Mouse (Mus musculus) spleen, embryonic (tissue): ENCODE results near the gene Hist2h2ac.

Experiments used
- CTCF ChIA-PET: fragments of 350-600 bp; sonication (Branson Sonifier 250); formaldehyde crosslinking; loops from one replicate; lab custom pipeline; 2022; lab: Charles Lee

The Hist2h2ac gene

GRCm38 (mm10) chr3:96230910-96231757, 10.5 kb upstream of the Hist2h2ac start:
- CTCF ChIA-PET, result no interaction called here

GRCm38 (mm10) chr3:96230404-96230803, 9.7 kb upstream of the Hist2h2ac start:
- CTCF ChIA-PET, result no interaction called here

DNA sequence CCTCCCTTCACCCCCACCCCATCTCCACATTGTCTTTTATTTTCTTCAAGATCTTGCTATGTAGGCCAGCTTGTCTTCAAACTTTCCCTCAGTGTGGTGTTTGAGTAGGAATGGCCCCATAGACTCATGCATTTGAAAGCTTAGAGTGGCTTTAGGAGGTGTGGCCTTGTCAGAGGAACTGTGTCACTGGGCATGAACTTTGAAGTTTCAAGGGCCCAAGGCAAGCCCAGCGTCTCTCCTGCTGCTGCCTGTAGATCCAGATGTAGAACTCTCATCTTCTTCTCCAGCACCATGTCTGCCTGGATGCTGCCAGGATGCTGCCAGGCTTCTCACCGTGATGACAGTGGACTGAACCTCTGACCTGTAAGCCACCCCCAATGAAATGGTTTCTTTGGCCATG, 8.1 kb upstream of the Hist2h2ac start:
- CTCF ChIA-PET, result no interaction called here

GRCm38 (mm10) chr3:96226695-96227648, 6.3 kb upstream of the Hist2h2ac start:
- CTCF ChIA-PET, result no interaction called here

DNA sequence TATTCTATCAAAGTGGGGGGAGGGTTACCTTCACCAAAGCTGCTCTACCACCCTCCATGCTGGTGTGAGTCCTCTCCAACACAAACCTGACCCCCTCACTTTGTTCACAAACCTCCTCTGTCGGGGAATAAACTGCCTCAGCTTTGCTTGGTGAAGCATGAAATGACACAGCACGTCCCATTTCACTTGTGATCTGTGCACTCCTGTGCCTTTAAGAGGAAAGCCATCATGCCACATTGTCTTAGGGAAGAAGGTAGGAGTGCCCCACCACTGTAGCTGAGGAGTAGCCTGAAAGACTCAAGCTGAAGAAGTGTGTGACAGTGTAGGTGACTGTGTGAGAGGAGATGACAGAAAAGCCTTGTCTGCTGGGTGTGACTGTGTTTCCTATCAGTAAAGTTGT, 4.7 kb upstream of the Hist2h2ac start:
- CTCF ChIA-PET, result no interaction called here

- CTCF ChIA-PET, result interaction anchor here (0.8 to 1.0 kb wide), 2 partner anchors 11 to 272 kb away, joined by 4 to 6 read pairs; no protein-coding TSS in a partner anchor
Measured at GRCm38 (mm10) chr3:96222774-96223173, 2.1 kb upstream of the Hist2h2ac start.

DNA sequence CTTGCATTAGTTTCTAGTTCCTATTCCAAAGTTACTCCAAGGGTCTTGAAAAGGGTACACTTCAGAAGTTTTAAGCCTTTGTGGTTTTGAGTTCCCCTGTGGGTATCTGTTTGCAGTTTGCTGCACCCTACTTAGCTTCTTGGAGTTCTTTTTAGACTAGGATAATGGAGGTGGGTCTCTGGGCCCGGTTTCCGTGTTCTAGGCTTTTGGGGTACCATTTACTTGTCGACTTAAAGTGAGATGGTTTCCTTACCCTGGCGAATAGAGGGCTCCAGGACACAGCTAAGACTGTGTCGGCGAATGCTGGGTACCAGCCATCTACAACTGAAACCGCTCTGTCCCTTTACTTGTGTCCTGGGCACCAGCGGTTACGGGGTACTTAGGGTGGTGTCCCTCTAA, 959 bp upstream of the Hist2h2ac start:
- CTCF ChIA-PET, result no interaction called here

GRCm38 (mm10) chr3:96220131-96220764, 432 bp downstream of the Hist2h2ac start:
- CTCF ChIA-PET, result interaction anchor here (0.5 kb wide), 1 partner anchor 23 kb away, joined by 9 read pairs; no protein-coding TSS in a partner anchor

- CTCF ChIA-PET, result interaction anchor here (0.5 kb wide), 1 partner anchor 23 kb away, joined by 9 read pairs; no protein-coding TSS in a partner anchor
Measured at GRCm38 (mm10) chr3:96219661-96220130, 984 bp downstream of the Hist2h2ac start, which contains the start of the genes Bola1 and Hist2h2ab. TSS of gene Bola1 (minus strand) at chr3:96219709. TSS of gene Hist2h2ab (plus strand) at chr3:96219865.

- CTCF ChIA-PET, result interaction anchor here (0.6 to 1.3 kb wide), 3 partner anchors 20 to 129 kb away, joined by 3 read pairs; no protein-coding TSS in a partner anchor
Measured at GRCm38 (mm10) chr3:96219191-96219641, 1.5 kb downstream of the Hist2h2ac start.

DNA sequence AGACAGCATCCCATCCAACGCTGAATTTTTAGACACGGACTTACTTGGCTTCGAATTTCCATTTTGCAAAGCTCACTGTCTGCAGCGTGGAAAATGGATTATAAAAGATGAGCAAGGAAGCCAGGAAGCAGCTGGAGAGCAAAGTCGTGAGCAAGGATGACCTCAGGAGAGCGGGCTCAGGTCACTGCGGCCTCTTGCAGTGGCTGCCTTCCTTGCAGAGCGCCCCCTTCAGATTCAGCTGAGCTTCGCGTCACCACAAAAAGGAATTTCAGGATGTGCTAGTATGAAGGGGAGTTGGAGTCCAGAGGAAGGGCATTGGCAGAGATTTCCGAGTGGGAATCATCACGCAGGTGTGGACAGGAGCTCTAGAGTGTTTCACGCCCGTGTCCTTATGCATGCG, 11.4 kb downstream of the Hist2h2ac start:
- CTCF ChIA-PET, result interaction anchor here (0.6 kb wide), 1 partner anchor 63 kb away, joined by 9 read pairs; no protein-coding TSS in a partner anchor

GRCm38 (mm10) chr3:96207819-96208218, 12.9 kb downstream of the Hist2h2ac start:
- CTCF ChIA-PET, result no interaction called here

DNA sequence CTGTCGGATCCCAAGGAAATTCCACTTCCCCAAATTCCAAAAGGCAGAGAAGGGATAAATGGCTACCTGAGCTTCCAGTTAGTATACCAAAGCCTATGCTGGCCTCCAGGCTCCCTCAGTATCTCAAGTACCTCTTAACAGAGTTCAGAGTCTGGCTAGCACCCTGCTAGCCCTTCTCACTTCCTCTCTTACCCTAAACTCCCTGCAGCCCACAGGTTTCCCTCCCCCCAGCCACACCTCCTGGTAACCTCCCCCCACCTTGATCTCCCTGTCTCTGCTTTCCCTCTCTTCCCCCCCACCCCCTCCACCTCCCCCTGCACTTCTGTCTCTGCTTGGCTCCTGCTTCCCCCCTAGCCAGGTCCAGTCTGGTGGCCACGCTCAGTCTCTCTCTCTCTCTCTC, 20.9 kb downstream of the Hist2h2ac start:
- CTCF ChIA-PET, result interaction anchor here (1.1 kb wide), 1 partner anchor 19 kb away, joined by 3 read pairs; no protein-coding TSS in a partner anchor

DNA sequence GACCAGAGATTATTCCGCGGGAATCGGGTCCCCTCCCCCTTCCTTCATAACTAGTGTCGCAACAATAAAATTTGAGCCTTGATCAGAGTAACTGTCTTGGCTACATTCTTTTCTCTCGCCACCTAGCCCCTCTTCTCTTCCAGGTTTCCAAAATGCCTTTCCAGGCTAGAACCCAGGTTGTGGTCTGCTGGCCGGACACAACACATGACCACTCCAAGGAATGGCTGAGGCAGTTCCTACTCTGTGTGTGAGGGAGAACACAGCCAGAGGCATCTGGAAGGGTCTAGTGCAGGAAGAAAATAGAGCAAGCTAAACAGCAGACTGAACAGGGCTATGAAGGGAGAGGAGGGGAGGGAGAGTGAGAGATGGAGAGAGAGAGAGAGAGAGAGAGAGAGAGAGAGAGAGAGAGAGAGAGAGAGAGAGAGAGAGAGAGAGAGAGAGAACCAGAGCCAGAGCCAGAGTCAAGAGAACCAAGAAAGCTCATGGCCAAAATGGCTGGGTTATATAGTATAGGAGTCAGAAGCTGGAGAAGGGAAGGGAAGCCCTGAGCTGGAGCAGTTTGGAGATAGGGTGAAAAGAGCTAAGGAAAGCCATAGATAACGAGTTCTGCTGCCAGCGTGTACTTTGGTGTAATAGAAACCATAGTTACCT, 22.0 kb downstream of the Hist2h2ac start:
- CTCF ChIA-PET, result interaction anchor here (0.5 to 1.1 kb wide), 3 partner anchors 20 to 363 kb away, joined by 3 to 4 read pairs (median 3); no protein-coding TSS in a partner anchor

GRCm38 (mm10) chr3:96198181-96198580, 22.5 kb downstream of the Hist2h2ac start:
- CTCF ChIA-PET, result interaction anchor here (0.5 to 0.7 kb wide), 3 partner anchors 43 to 364 kb away, joined by 3 to 4 read pairs (median 4); no protein-coding TSS in a partner anchor

DNA sequence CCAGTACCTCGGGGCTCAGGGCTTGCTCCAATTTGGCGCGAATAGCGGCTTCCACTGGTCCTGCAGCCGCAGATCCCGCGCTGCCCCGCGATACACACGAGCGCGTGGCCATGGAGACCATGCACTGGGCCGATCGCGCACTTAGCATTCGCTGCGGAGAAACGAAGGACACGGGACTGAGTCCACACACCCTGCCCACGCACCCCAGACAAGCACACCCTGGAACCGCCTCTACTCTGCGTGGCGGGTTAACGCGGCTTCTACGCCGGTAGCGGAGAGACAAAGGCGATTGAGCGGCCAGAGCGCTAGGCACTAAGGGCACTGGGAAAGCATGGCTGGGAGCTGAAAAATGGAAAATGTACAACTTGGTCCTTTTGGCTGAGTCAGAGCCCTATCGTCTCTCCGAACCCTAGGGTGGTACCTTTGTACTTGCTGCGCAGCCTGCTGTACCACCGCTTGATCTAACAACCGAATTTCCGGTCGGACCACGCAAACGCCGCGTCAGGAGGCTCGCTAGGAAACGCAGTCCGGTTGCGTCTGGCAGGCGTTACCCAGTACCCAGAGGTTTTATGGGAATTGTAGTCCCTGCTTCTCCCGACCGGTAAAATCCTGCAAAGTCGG, 23.4 kb downstream of the Hist2h2ac start:
- CTCF ChIA-PET, result interaction anchor here (0.5 to 1.1 kb wide), 4 partner anchors 10 to 215 kb away, joined by 3 to 4 read pairs (median 4); no protein-coding TSS in a partner anchor

- CTCF ChIA-PET, result interaction anchor here (0.5 to 1.1 kb wide), 4 partner anchors 9 to 57 kb away, joined by 3 to 4 read pairs (median 4); no protein-coding TSS in a partner anchor
Measured at GRCm38 (mm10) chr3:96196437-96197128, 24.1 kb downstream of the Hist2h2ac start.

DNA sequence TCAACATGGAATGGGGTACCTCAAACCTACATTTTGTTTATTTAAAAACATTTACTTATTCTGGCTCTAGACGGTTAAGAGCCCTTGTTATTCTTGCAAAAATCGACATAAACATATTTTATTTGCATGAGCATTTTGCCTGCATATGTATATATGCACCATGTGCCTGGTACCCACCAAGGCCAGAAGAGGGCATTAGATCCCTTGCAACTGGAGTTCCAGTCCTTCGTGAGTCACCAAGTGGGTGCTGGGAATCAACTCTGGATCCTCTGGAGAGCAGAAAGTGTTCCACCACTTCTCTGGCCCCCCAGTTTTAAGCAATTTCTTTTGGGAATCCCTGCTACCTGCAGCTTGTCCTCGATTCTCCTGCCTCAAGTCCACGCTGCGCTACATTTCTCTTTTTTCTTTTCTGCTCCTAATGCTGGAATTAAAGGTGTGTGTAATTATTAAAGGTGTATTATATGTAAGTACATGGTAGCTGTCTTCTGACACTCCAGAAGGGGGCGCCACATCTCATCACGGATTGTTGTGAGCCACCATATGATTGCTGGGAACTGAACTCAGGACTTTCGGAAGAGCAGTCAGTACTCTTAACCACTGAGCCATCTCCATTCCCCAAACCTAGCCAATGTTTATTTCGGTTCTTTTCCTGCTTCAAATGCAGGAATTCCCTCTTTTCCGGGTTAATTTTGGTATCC, 24.9 kb downstream of the Hist2h2ac start:
- CTCF ChIA-PET, result interaction anchor here (0.7 to 1.1 kb wide), 3 partner anchors 8 to 56 kb away, joined by 3 to 4 read pairs (median 3); no protein-coding TSS in a partner anchor
